Mouse (Mus musculus) myocyte (in vitro differentiated cells): ENCODE results near the gene 1700042G07Rik. TPM values are rescaled to one million over a fixed set of nuclear protein-coding genes. Genes with fewer than 3 reads are reported as not detected.

Experiments
- H3K27me3 ChIP-seq: one replicate; pipeline ENCODE4 v1.6.1; 2011; ENCODE audit not compliant: control insufficient read depth, insufficient read depth, insufficient read length
- H3K36me3 ChIP-seq: one replicate; pipeline ENCODE4 v1.6.1; 2011; ENCODE audit not compliant: control insufficient read depth, insufficient read depth
- H3K4me2 ChIP-seq: one replicate; pipeline ENCODE4 v1.6.1; 2011; ENCODE audit warnings: low read depth, control low read depth
- H3K4me3 ChIP-seq: one replicate; pipeline ENCODE4 v1.5.1; 2011; ENCODE audit warnings: mild to moderate bottlenecking, control low read depth, moderate library complexity
- H3K79me2 ChIP-seq: one replicate; pipeline ENCODE4 v1.6.1; 2011; ENCODE audit not compliant: control insufficient read depth, insufficient read depth
- H3ac ChIP-seq: one replicate; pipeline ENCODE4 v1.6.1; 2011; ENCODE audit not compliant: control insufficient read depth, insufficient read length
- CEBPB ChIP-seq: IDR thresholded peaks from 2 replicates; pipeline ENCODE4 v1.6.1; 2011; ENCODE audit warnings: mild to moderate bottlenecking, moderate library complexity; ENCODE audit not compliant: poor library complexity, insufficient read depth, severe bottlenecking
- E2F4 ChIP-seq: IDR thresholded peaks from one replicate; pipeline ENCODE4 v1.6.1; 2011; ENCODE audit warnings: mild to moderate bottlenecking, control low read depth, moderate library complexity; ENCODE audit not compliant: insufficient read depth
- MAX ChIP-seq: IDR thresholded peaks from one replicate; pipeline ENCODE4 v1.6.1; 2011; ENCODE audit warnings: low read depth, mild to moderate bottlenecking, control low read depth
- MYOD1 ChIP-seq, 3 experiments: IDR thresholded peaks; one replicate each; pipeline ENCODE4 v1.6.1; 2011; ENCODE audit warnings: control low read depth in 2 of 3, low read depth in 2 of 3, mild to moderate bottlenecking in 2 of 3, moderate library complexity in 1 of 3; ENCODE audit not compliant: insufficient read length in 2 of 3, control insufficient read depth in 1 of 3
- MYOG ChIP-seq, 3 experiments: IDR thresholded peaks; one replicate each; pipeline ENCODE4 v1.6.1; 2011; ENCODE audit warnings: control low read depth in 2 of 3, low read depth in 2 of 3, mild to moderate bottlenecking in 2 of 3; ENCODE audit not compliant: insufficient read length in 2 of 3, control insufficient read depth in 1 of 3, insufficient read depth in 1 of 3
- POLR2A ChIP-seq: IDR thresholded peaks from one replicate; pipeline ENCODE4 v1.6.1; 2011; ENCODE audit warnings: low read depth, mild to moderate bottlenecking, control low read depth, moderate library complexity; ENCODE audit not compliant: insufficient read length
- POLR2AphosphoS2 ChIP-seq: IDR thresholded peaks from one replicate; pipeline ENCODE4 v1.6.1; 2011; ENCODE audit warnings: low read depth, control low read depth; ENCODE audit not compliant: insufficient read length
- REST ChIP-seq: IDR thresholded peaks from one replicate; pipeline ENCODE4 v1.6.1; 2011; ENCODE audit warnings: mild to moderate bottlenecking, control low read depth, moderate library complexity; ENCODE audit not compliant: insufficient read depth, insufficient read length
- SRF ChIP-seq: IDR thresholded peaks from one replicate; pipeline ENCODE4 v1.6.1; 2011; ENCODE audit warnings: low read depth; ENCODE audit not compliant: control insufficient read depth, insufficient read length
- TCF12 ChIP-seq: IDR thresholded peaks from one replicate; pipeline ENCODE4 v1.6.1; 2011; ENCODE audit warnings: mild to moderate bottlenecking, control low read depth; ENCODE audit not compliant: poor library complexity, insufficient read depth, severe bottlenecking
- TCF3 ChIP-seq: IDR thresholded peaks from one replicate; pipeline ENCODE4 v1.6.1; 2011; ENCODE audit warnings: low read depth, control low read depth; ENCODE audit not compliant: insufficient read length
- USF1 ChIP-seq: IDR thresholded peaks from one replicate; pipeline ENCODE4 v1.6.1; 2011; ENCODE audit warnings: low read depth, mild to moderate bottlenecking, control low read depth, moderate library complexity
- polyA plus RNA-seq: library from polyadenylated mRNA; unstranded; fragments of >200 nt; fragmentation: generic; extraction: Trizol; gene quantifications from one replicate; pipeline ENCODE4 v1.2.1, GENCODE M21; 2012; ENCODE audit warnings: missing spikeins

1700042G07Rik gene
- polyA plus RNA-seq, 1 experiment: not detected

DNA sequence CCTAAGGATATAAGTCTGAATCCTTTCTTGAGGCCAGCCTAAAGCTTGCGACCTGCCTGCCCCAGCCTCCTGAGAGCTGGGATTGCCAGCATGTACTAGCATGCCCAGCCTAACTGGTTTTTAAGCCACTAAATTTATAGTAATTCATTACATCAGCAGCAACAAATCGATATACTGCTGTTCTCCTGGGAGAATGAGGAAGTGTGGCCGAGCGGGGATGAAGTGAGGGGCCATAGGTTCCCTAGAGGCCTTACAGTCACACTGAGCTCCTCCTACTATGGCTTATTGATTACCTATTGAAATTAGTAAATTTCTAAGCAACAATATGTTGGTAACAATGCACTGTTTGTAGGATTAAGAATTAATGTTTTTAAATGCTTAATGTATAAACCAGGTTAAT lies 40.0 kb upstream of the 1700042G07Rik start:
- Histone ChIP-seq H3K79me2 (no peaks in the 10 kb centered on the region), H3K36me3 (peaks cover 3% of the 10 kb centered on the region), H3K4me2 (no peak overlapping the region), H3K27me3 (no peaks in the 10 kb centered on the region), H3K4me3 (no peak overlapping the region), H3ac (no peak overlapping the region)
- TF ChIP-seq USF1 (no peak), POLR2AphosphoS2 (no peak), SRF (no peak), E2F4 (no peak), MYOG (IDR thresholded peaks at IDR 0.05; ENCODE audit: control insufficient read depth in 1 of 3, insufficient read depth in 1 of 3, insufficient read length in 2 of 3, low read depth in 2 of 3) (no peak), MYOD1 (IDR thresholded peaks at IDR 0.05; ENCODE audit: control insufficient read depth in 1 of 3, insufficient read length in 2 of 3, low read depth in 2 of 3) (no peak), TCF12 (no peak), MAX (no peak), REST (no peak), TCF3 (no peak)

DNA sequence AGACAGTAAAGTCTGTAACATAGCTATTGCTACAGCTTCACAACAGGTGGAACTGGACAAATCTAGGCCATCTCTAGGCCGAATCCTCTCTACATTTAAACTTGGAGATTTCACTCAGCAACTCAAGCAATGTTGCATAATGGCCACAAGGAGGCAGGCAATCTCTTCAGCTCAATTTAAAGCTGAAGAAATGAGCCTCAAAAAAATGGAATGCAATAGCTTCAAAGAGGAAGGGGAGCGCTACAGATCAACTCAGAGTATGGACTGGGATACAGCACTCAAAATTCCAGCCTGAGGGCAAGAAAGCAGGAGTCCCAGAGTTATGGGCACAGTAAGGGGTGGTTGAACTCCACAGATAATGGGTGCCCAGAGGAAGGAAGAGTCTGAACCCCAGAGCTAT lies 38.2 kb upstream of the 1700042G07Rik start:
- Histone ChIP-seq H3K4me2 (no peak overlapping the region), H3ac (no peak overlapping the region), H3K27me3 (no peaks in the 10 kb centered on the region), H3K4me3 (no peak overlapping the region), H3K79me2 (no peaks in the 10 kb centered on the region), H3K36me3 (peaks cover 3% of the 10 kb centered on the region)
- TF ChIP-seq POLR2AphosphoS2 (no peak), MYOG (IDR thresholded peaks at IDR 0.05; ENCODE audit: control insufficient read depth in 1 of 3, insufficient read depth in 1 of 3, insufficient read length in 2 of 3, low read depth in 2 of 3) (no peak), POLR2A (no peak), MAX (no peak), MYOD1 (IDR thresholded peaks at IDR 0.05; ENCODE audit: control insufficient read depth in 1 of 3, insufficient read length in 2 of 3, low read depth in 2 of 3) (no peak), TCF3 (no peak), TCF12 (no peak)

- H3K36me3 ChIP-seq: peaks cover 3% of the 10 kb centered on the region
- H3K4me3 ChIP-seq: no peak overlapping the region
- no peak for TF ChIP-seq CEBPB
- no peak for TF ChIP-seq MYOD1 (IDR thresholded peaks at IDR 0.05; ENCODE audit: control insufficient read depth in 1 of 3, insufficient read length in 2 of 3, low read depth in 2 of 3)
- no peak for TF ChIP-seq REST
- TF ChIP-seq E2F4: no peak
- no peak for TF ChIP-seq USF1
- no peak for TF ChIP-seq TCF3
- TF ChIP-seq SRF: no peak
- no peak for TF ChIP-seq POLR2A
- TF ChIP-seq MAX: no peak
- no peak for TF ChIP-seq TCF12
- TF ChIP-seq MYOG (IDR thresholded peaks at IDR 0.05; ENCODE audit: control insufficient read depth in 1 of 3, insufficient read depth in 1 of 3, insufficient read length in 2 of 3, low read depth in 2 of 3): no peak
- TF ChIP-seq POLR2AphosphoS2: no peak
- no peak overlapping the region for H3K4me2 ChIP-seq
- no peak overlapping the region for H3ac ChIP-seq
- H3K79me2 ChIP-seq: no peaks in the 10 kb centered on the region
- no peaks in the 10 kb centered on the region for H3K27me3 ChIP-seq
Observed at GRCm38 (mm10) chr4:116137421-116137996, 35.7 kb upstream of the 1700042G07Rik start.

DNA sequence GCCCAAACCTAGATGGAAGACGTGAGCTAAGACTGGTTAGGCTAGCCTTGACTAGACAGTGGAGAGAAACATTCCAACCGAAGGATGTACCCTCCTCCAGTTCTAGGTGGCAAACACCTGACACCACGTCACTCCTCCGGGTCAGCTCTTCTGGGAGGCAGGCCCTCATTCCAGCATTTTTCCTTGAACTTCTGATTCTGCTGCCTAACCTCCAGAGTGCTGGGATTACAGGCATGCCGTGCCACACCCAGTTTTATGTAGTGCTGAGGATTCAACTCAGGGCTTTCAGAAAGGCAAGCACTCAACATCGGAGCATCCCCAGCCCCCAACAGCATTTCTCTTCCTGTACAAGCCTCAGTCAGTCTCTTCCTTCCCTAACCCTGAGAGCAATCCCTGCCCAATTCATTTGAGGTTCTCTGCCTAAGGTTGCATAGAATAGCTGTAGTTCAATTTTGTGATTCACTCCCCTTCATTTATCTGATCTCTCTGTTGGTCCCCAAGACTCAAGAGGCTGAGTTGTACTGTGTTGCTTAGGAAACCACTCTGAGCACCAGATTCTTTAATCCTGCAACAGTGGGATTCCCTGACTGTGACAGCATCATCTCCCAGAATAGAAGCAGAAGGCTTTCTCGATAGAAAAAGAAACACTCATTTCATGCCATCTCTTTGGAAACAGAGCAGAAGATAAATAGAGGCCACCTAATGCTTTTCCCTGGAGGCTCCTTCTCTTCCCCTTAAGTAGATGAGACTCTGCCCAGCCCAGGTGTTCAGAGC lies 32.2 kb upstream of the 1700042G07Rik start:
- Histone ChIP-seq H3K36me3 (peaks cover 3% of the 10 kb centered on the region), H3ac (no peak overlapping the region), H3K4me2 (no peak overlapping the region), H3K27me3 (no peaks in the 10 kb centered on the region), H3K4me3 (no peak overlapping the region), H3K79me2 (no peaks in the 10 kb centered on the region)
- TF ChIP-seq POLR2A (no peak), MAX (no peak)

GRCm38 (mm10) chr4:116141736-116142135 lies 31.4 kb upstream of the 1700042G07Rik start:
- Histone ChIP-seq H3K4me2 (no peak overlapping the region), H3ac (no peak overlapping the region), H3K79me2 (no peaks in the 10 kb centered on the region), H3K36me3 (peaks cover under 1% of the 10 kb centered on the region), H3K27me3 (no peaks in the 10 kb centered on the region), H3K4me3 (no peak overlapping the region)
- TF ChIP-seq REST: no peak
